In the genomic region with DNA sequence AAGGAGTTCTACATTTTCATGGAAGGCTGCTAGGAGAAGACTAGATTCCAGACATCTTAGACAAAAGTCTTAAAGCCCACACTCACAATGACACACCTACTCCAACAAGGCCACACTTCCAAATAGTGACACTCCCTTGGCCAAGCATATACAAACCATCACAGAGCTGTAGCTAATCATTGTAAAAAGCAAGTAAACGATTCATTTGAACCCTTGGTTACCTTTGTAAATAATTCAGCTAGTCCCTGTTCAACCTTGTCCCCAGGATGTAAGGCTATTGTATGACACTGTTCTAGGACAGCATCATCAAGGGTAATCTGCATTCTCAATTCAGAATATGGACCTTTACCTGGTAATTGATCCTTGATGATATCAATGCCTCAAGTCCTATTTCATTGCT, we compare ENCODE assay signal across 33 mouse cellular contexts.
"Had no signal": no experiment of that assay in that cellular context is flagged by ENCODE, and none has a peak within 500 bp of the region (broad histone marks: within the 10 kb centered on the region; RNA-seq: fewer than 3 reads in every experiment).

No protein-coding gene starts in this region.

- H3K4me2 ChIP-seq: limb, embryonic 12.5 days; limb, embryonic 13.5 days; limb, embryonic 15.5 days; liver, embryonic 11.5 days; liver, embryonic 12.5 days; liver, embryonic 13.5 days; liver, embryonic 15.5 days; lung, embryonic 14.5 days; lung, embryonic 15.5 days; midbrain, embryonic 11.5 days; midbrain, embryonic 12.5 days; midbrain, embryonic 13.5 days; midbrain, embryonic 15.5 days; neural tube, embryonic 12.5 days; neural tube, embryonic 13.5 days had no signal

- ATAC-seq: liver, embryonic 12.5 days; liver, postnatal 0 days; lung, postnatal 0 days; midbrain, embryonic 13.5 days; midbrain, embryonic 15.5 days; midbrain, embryonic 16.5 days had no signal

- H3K4me1 ChIP-seq: limb, embryonic 10.5 days; limb, embryonic 12.5 days; limb, embryonic 13.5 days; limb, embryonic 15.5 days; liver, embryonic 12.5 days; liver, embryonic 13.5 days; liver, embryonic 15.5 days; lung, embryonic 15.5 days; midbrain, embryonic 10.5 days; midbrain, embryonic 12.5 days; midbrain, embryonic 13.5 days; midbrain, embryonic 15.5 days; neural tube, embryonic 12.5 days; neural tube, embryonic 13.5 days had no signal

- H3K27me3 ChIP-seq: limb, embryonic 12.5 days; limb, embryonic 13.5 days; limb, embryonic 15.5 days; lung, embryonic 15.5 days; midbrain, embryonic 12.5 days; midbrain, embryonic 13.5 days; midbrain, embryonic 15.5 days; neural tube, embryonic 12.5 days; neural tube, embryonic 13.5 days had no signal

- H3K27ac ChIP-seq: limb, embryonic 10.5 days; limb, embryonic 12.5 days; limb, embryonic 13.5 days; limb, embryonic 15.5 days; liver, embryonic 12.5 days; liver, embryonic 13.5 days; liver, embryonic 14.5 days; liver, embryonic 15.5 days; lung, embryonic 15.5 days; macrophage; midbrain, embryonic 10.5 days; midbrain, embryonic 12.5 days; midbrain, embryonic 13.5 days; midbrain, embryonic 15.5 days; neural tube, embryonic 12.5 days; neural tube, embryonic 13.5 days had no signal

- H3K36me3 ChIP-seq: limb, embryonic 10.5 days; limb, embryonic 12.5 days; limb, embryonic 13.5 days; limb, embryonic 15.5 days; liver, embryonic 12.5 days; liver, embryonic 13.5 days; liver, embryonic 15.5 days; lung, embryonic 15.5 days; midbrain, embryonic 10.5 days; midbrain, embryonic 12.5 days; midbrain, embryonic 13.5 days; midbrain, embryonic 15.5 days; neural tube, embryonic 12.5 days; neural tube, embryonic 13.5 days had no signal

- H3K9ac ChIP-seq: limb, embryonic 12.5 days; limb, embryonic 13.5 days; limb, embryonic 15.5 days; liver, embryonic 12.5 days; liver, embryonic 13.5 days; liver, embryonic 14.5 days; liver, embryonic 15.5 days; liver, postnatal 0 days; lung, embryonic 14.5 days; lung, embryonic 15.5 days; midbrain, embryonic 12.5 days; midbrain, embryonic 13.5 days; midbrain, embryonic 15.5 days; neural tube, embryonic 12.5 days; neural tube, embryonic 13.5 days had no signal

- DNase-seq: left cerebral cortex, postnatal 4 days; liver; liver, embryonic 13.5 days; liver, postnatal 0 days; lung, adult 18-20 months; lung, adult 2 months; lung, embryonic 14.5 days; lung, postnatal 10 days; lung, postnatal 14 days; lung, postnatal 36 days; lung, postnatal 4 days; midbrain, embryonic 14.5 days had no signal

- H3K9me3 ChIP-seq: limb, embryonic 10.5 days; limb, embryonic 12.5 days; limb, embryonic 13.5 days; limb, embryonic 15.5 days; liver, embryonic 12.5 days; liver, embryonic 13.5 days; liver, embryonic 15.5 days; lung, embryonic 15.5 days; midbrain, embryonic 10.5 days; midbrain, embryonic 12.5 days; midbrain, embryonic 13.5 days; midbrain, embryonic 15.5 days; neural tube, embryonic 12.5 days; neural tube, embryonic 13.5 days had no signal

- H3K4me3 ChIP-seq: limb, embryonic 10.5 days; limb, embryonic 12.5 days; limb, embryonic 13.5 days; limb, embryonic 15.5 days; liver, embryonic 12.5 days; liver, embryonic 13.5 days; liver, embryonic 15.5 days; lung, embryonic 15.5 days; megakaryocyte, embryonic 14.5 days; midbrain, embryonic 10.5 days; midbrain, embryonic 12.5 days; midbrain, embryonic 13.5 days; midbrain, embryonic 15.5 days; myocyte; neural tube, embryonic 12.5 days; neural tube, embryonic 13.5 days had no signal
